In genomic region chr10:111248177-111248576, GRCm38 (mm10) we compare ENCODE assay signal across 12 mouse cellular contexts. TPM values are rescaled to one million over a fixed set of nuclear protein-coding genes. Genes with fewer than 3 reads are reported as not detected.
DNase-seq lines count a peak whose midpoint lies in the region; ATAC-seq and TF ChIP-seq lines count a peak whose summit lies in the region.
"Had no signal": no experiment of that assay in that cellular context is flagged by ENCODE, and none has a peak within 500 bp of the region (broad histone marks: within the 10 kb centered on the region; RNA-seq: fewer than 3 reads in every experiment).

No protein-coding gene starts in this region.

- peak overlapping the region; percentile 51 for H3K4me2 ChIP-seq in forebrain, postnatal 0 days (ENCODE audit: low read depth)
- peak overlapping the region; percentile 30 for H3K4me2 ChIP-seq in midbrain, embryonic 14.5 days (ENCODE audit: low read length)
- H3K4me2 ChIP-seq: heart, embryonic 15.5 days had no signal

- H3K4me3 ChIP-seq in G1E (ENCODE audit: low read depth, low read length) = peak overlapping the region; percentile 25; the same call in 1 of the 2 replicates
- H3K4me3 ChIP-seq in forebrain, postnatal 0 days (ENCODE audit: low read depth, low read length) = peak overlapping the region; percentile 41
- peak overlapping the region; percentile 24 for H3K4me3 ChIP-seq in midbrain, embryonic 14.5 days (replicated peaks; ENCODE audit: low read depth, low read length)
- no peak overlapping the region for H3K4me3 ChIP-seq in heart, embryonic 10.5 days
- H3K4me3 ChIP-seq: heart, embryonic 15.5 days had no signal

- no peak for ATAC-seq in G1E (ENCODE audit: extremely low read depth, insufficient number of reproducible peaks, low FRiP score, poor library complexity, severe bottlenecking)
- peak; percentile 55 for ATAC-seq in forebrain, postnatal 0 days
- ATAC-seq in midbrain, embryonic 14.5 days (ENCODE audit: low FRiP score, low TSS enrichment) = no peak

- 6% methylated on average over 6 of the region's 6 CpGs for WGBS in forebrain, postnatal 0 days
- 33% methylated on average over 6 of the region's 6 CpGs for WGBS in midbrain, embryonic 14.5 days
- WGBS in heart, embryonic 10.5 days = 64% methylated on average over 6 of the region's 6 CpGs

- H3K27me3 ChIP-seq in G1E (ENCODE audit: insufficient read depth, low read length) = no peaks in the 10 kb centered on the region
- H3K27me3 ChIP-seq in forebrain, postnatal 0 days (ENCODE audit: insufficient read depth, low read length) = no peaks in the 10 kb centered on the region
- H3K27me3 ChIP-seq in midbrain, embryonic 14.5 days (ENCODE audit: control insufficient read depth, insufficient read depth, low read length) = no peaks in the 10 kb centered on the region
- no peaks in the 10 kb centered on the region for H3K27me3 ChIP-seq in heart, embryonic 10.5 days (ENCODE audit: insufficient read depth, poor library complexity, severe bottlenecking)
- H3K27me3 ChIP-seq: heart, embryonic 15.5 days had no signal

- peak overlapping the region; percentile 74 for H3K27ac ChIP-seq in forebrain, postnatal 0 days (ENCODE audit: low read depth, low read length)
- peak overlapping the region; percentile 43 for H3K27ac ChIP-seq in midbrain, embryonic 14.5 days (replicated peaks; ENCODE audit: low read depth, low read length)
- no peak overlapping the region for H3K27ac ChIP-seq in heart, embryonic 10.5 days
- H3K27ac ChIP-seq: heart, embryonic 15.5 days had no signal

- no peak for TF ChIP-seq CTCF in G1E (IDR thresholded peaks at IDR 0.05; ENCODE audit: low read depth, low read length)
- no peak for TF ChIP-seq CTCF in forebrain, postnatal 0 days (IDR thresholded peaks at IDR 0.05; ENCODE audit: low read depth)

- peaks cover 17% of the 10 kb centered on the region for H3K36me3 ChIP-seq in G1E (replicated peaks)
- H3K36me3 ChIP-seq in forebrain, postnatal 0 days (ENCODE audit: insufficient read depth) = no peaks in the 10 kb centered on the region
- H3K36me3 ChIP-seq in midbrain, embryonic 14.5 days (ENCODE audit: control insufficient read depth, insufficient read depth, low read length) = no peaks in the 10 kb centered on the region
- H3K36me3 ChIP-seq in heart, embryonic 10.5 days = no peaks in the 10 kb centered on the region
- H3K36me3 ChIP-seq: heart, embryonic 15.5 days had no signal

- H3K9ac ChIP-seq in forebrain, postnatal 0 days = peak overlapping the region; percentile 50
- peak overlapping the region; percentile 17 for H3K9ac ChIP-seq in midbrain, embryonic 14.5 days (replicated peaks; ENCODE audit: low read length)
- H3K9ac ChIP-seq: heart, embryonic 15.5 days had no signal

- no peaks in the 10 kb centered on the region for H3K9me3 ChIP-seq in G1E (replicated peaks)
- H3K9me3 ChIP-seq in forebrain, postnatal 0 days (ENCODE audit: low read length) = no peaks in the 10 kb centered on the region
- H3K9me3 ChIP-seq in midbrain, embryonic 14.5 days (ENCODE audit: control insufficient read depth, low read length) = no peaks in the 10 kb centered on the region
- H3K9me3 ChIP-seq in heart, embryonic 10.5 days = no peaks in the 10 kb centered on the region
- H3K9me3 ChIP-seq: heart, embryonic 15.5 days had no signal

- H3K4me1 ChIP-seq in G1E (ENCODE audit: insufficient read depth, low read depth, low read length) = peaks cover 51% of the 10 kb centered on the region
- peaks cover 5% of the 10 kb centered on the region; the same call in 1 of the 2 replicates for H3K4me1 ChIP-seq in forebrain, postnatal 0 days (ENCODE audit: insufficient read depth)
- H3K4me1 ChIP-seq in midbrain, embryonic 14.5 days (ENCODE audit: control insufficient read depth, insufficient read depth, low read length) = peaks cover 3% of the 10 kb centered on the region; the same call in 1 of the 2 replicates
- peaks cover 6% of the 10 kb centered on the region; the same call in 1 of the 2 replicates for H3K4me1 ChIP-seq in heart, embryonic 10.5 days

- peak; percentile 21 for DNase-seq in embryo, embryonic 10.5 days (ENCODE audit: low spot score)
- DNase-seq in embryo, embryonic 9.5 days (ENCODE audit: extremely low spot score) = no peak
- no peak for DNase-seq in G1E (ENCODE audit: low spot score)
- peak; percentile 54 for DNase-seq in forebrain, postnatal 0 days
- peak; percentile 52 for DNase-seq in midbrain, embryonic 14.5 days
- DNase-seq in left cerebral cortex, adult 11 months (ENCODE audit: low spot score) = no peak
- DNase-seq in kidney, postnatal 36 days = no peak
- no peak for DNase-seq in heart, embryonic 10.5 days (ENCODE audit: low spot score)
- DNase-seq: cerebellum, postnatal 36 days; kidney, postnatal 10 days; left cerebral cortex, postnatal 4 days had no signal

RNA-seq across cellular contexts. Expression of gene Bbs10, which starts 50.3 kb away (rescaled TPM):
- total RNA-seq in G1E (2014; fragmentation: Nextera tagmentation) (11.9 and 12.2 TPM in 2 replicates), G1E (2017) (23.4 and 23.8 TPM in 2 replicates)
- polyA plus RNA-seq in G1E (2012) = 0.90 and 1.1 TPM in 2 replicates
- 4.4 and 4.8 TPM in 2 replicates for total RNA-seq in forebrain, postnatal 0 days (2014; rRNA removed)
- polyA plus RNA-seq in forebrain, postnatal 0 days (2015; fragmentation: Nextera tagmentation; extraction: Ambion mirVana) = 1.5 and 2.1 TPM in 2 replicates
- polyA plus RNA-seq in midbrain, embryonic 14.5 days (2014; fragmentation: Nextera tagmentation; extraction: Ambion mirVana) = 5.8 and 6.6 TPM in 2 replicates
- polyA plus RNA-seq in heart, embryonic 10.5 days (2016; fragmentation: Nextera tagmentation; extraction: Ambion mirVana) = 5.1 and 5.9 TPM in 2 replicates

Comparison
In these comparisons a context has a peak if more than half of its experiments do, and no peak if none do; other contexts are left out.
1. DNase-seq: peak in embryo, embryonic 10.5 days (single experiment), forebrain, postnatal 0 days (single experiment) and midbrain, embryonic 14.5 days (single experiment); none in embryo, embryonic 9.5 days (single experiment), G1E (single experiment), left cerebral cortex, adult 11 months (single experiment), kidney, postnatal 36 days (0 of 2) and heart, embryonic 10.5 days (single experiment).